Mouse (Mus musculus): ENCODE results near the gene Rrp1b.
A peak's percentile ranks its signal among the peaks of the same experiment; 100 is the strongest.
"Not testable (repeated sequence)": the region's sequence is repeated elsewhere in the genome, so short reads cannot be mapped to it uniquely, and the experiment has no call there.

Gene Rrp1b

DNA sequence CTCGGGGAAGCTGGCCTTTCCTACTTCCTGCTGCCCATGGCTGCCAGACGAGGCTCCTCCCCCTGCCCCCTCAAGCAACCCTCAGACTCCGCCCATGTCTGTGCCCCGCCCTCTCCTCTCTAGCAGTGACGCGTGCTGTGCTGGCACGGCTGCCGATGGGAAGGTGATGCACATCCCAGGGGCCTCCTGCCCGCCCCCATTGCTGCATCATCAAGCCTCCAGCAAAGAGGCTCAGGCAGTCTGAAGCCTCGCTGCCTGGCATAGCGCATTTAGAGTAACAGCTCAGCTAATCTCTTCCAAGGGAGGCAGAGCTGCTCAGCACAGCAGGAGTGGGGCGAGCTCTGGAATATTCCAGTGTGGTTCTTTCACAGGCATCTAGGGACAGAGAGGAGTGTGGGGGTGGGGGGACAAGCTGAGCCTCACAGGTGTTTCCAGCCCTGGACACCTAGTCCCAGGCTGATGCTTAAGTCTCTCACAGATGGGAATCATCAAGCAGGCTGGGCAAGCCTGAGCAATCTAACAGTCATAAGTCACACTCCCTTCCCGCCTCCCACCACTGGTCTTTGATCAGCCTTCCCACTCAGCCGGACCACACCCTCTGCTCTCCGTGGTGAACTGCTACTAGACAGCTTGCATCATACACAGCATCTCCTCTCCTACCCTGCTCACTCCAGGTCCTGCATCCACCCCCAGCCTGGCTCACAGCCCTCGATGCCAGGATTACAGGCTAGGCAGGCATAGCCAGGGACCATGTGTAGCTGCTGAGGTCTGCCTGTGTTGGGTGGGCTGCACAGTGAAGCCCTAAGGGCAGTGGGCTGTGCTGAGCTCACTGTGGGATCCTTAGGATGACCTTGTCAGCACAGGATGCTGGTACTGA lies 55.7 kb downstream of the Rrp1b start:
- peak; percentile 26 for DNase-seq

DNA sequence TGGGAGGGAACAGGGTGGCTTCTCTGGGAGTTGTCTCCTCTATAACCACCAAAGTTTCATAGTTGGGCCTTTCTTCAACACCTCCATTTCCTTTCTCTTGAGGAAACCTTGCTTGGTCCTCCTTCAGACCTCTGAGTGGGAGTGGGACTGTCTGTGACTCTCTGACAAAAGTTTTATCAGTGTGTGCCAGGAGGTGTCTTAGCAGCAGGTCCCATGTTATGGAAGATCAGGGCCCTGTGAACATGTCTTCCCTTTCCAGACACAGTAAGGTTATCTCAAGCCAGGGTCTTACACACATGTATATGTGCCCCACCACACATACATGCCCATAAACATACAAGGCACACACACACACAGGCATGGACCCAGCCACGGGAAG lies 56.3 kb downstream of the Rrp1b start:
- no peak for DNase-seq

DNA sequence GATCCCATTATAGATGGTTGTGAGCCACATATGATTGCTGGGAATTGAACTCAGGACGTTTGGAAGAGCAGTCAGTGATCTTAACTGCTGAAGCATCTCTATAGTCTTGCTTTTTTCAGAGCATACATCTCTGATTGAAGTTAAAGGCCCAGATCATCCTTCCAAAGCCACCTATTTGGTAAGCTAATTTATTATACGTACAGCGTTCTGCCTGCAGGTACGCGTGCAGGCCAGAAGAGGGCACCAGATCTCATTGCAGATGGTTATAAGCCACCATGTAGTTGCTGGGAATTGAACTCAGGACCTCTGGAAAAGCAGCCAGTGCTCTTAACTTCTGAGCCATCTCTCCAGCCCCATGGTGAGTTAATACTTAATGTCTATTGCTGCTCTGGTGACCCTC lies 57.0 kb downstream of the Rrp1b start:
- DNase-seq: no peak

DNA sequence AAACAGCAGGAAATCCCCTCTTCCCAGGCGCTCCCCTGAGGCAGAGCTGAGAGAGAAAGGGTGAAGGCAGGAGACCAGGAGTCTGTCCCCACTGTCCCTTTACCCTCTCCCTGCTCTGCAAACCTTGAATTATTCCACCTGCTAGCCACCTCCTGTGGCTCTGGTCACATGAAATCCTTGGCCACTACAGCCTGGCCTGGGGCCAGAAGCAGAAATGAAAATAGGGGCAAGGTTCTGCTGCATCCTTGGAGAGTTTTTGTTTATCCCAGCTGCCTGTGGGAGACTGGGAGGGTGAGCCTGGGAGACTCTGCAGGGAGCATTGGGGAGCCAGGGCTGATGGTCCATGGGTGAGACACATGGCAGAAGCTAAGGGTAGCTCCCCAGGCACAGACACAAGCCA lies 61.8 kb downstream of the Rrp1b start:
- DNase-seq: no peak

DNA sequence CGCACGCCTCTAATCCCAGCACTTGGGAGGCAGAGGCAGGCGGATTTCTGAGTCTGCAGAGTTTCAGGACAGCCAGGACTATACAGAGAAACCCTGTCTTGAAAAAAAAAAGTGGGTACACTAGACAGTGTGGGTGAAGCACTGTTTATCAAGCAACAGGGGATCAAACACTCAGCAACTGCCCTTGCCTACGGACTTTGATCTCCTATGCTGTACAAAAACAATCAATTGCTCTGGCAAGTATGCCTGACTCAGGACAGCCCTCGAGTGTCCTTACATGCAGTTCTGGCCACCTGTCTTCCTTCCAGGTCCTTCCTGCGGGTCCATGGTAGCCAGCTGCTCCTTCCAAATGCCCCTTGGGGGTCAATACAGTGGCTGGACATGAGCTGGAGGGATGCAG lies 63.0 kb downstream of the Rrp1b start:
- DNase-seq: not testable (repeated sequence)

DNA sequence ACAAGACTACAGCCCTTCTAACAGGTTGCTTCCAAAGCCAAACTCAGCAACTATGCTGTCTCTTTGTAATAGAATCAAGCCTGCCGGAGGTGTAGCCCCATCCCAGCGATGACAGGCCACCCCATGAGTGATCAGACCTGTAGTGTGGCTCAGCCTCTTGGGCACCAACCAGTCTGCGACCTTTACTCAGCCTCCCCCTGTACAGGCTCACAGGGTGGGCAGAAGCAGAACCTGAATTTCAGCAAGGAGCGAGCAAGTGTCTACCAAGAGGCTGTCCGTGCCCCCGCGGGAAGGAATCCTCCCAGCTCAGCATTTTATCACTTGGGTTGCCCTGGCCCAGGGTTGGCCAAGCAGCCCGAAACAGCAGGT lies 63.7 kb downstream of the Rrp1b start:
- no peak for DNase-seq

DNA sequence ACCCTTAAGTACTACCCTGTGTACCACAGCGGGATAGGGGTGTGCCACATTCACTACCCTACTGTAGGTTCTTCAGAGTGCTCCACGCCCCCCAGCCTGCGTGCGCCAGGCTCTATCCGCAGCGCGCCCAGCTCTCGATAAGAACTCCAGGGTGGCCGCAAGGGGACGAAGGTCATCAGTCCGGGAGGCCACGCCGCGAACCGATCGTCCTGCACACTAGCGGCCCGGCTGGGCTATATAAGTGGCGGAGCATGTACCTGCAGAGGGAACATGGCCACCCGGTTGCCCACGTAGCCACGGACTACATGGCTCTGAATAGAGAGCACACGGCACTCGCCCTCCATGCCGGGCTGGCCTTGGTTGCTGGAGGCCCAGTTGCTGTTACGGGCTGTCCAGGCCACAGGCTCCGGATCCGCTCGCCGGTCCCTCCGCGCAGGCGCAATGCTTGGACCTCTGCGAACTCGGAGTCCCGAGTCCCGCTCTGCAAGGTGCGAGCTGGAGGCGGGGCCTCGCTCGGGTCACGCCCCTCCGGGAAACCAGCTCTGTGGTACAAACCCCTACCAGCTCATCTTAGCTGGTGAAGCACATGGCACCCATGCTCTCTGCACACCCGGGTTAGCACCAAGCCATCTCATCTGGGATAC lies 64.2 kb downstream of the Rrp1b start:
- DNase-seq: no peak

DNA sequence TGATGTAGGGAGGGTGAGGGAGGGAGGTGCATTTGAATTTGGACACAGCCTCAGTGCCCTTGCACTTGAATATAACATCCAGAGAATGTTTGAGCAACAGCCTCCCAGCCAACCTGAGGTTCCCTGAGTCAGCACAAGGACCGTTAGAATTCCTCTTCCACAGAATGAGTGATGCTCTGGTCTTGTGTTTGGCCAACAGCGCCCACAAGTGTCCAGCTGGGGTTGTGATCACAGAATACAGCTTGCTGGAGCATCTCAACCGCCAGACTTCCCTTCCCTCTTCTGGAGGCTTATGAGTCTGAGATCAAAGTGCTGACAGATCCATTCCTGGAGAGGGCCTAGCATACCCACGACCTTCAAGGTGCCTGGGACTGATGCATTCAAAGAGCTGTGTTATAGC lies 67.2 kb downstream of the Rrp1b start:
- no peak for DNase-seq

DNA sequence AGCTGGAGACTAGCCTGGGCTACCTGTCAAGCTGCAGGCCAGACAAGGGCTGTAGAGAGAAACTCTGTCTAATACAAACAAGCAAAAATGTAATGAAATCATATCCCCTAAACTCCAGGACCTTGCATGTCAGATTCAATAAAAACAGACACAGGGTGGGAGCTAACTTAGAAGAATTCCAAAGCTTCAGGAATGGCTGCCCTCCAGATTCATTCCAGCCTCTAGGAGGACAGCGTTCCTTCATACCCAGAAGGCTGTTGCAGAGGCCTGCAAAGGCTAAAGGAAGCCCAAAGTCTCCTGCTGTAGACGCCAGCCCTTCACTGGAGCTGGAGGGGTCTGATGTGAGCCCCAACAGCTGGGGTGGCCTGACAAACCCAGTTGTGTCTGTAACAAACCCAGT lies 70.5 kb downstream of the Rrp1b start:
- no peak for DNase-seq

DNA sequence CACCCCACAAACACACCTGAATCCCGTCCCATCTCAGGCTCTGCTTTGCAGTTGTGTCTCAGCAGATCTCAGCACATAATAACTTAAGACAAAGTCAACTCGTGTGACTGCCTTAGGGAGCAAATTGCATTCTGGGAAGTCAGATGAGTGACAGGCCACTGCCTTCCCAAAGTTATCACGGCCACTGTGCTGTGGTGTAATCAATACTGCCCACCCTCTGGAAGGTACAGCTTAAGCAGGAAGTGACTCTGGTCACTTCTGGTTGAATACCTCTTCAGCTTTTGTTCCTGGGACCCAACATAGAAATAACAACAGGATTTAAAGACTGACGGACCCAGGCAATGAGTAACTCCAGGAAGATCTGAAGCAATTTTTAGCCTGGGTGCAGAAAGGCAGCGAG lies 72.0 kb downstream of the Rrp1b start:
- DNase-seq: no peak

DNA sequence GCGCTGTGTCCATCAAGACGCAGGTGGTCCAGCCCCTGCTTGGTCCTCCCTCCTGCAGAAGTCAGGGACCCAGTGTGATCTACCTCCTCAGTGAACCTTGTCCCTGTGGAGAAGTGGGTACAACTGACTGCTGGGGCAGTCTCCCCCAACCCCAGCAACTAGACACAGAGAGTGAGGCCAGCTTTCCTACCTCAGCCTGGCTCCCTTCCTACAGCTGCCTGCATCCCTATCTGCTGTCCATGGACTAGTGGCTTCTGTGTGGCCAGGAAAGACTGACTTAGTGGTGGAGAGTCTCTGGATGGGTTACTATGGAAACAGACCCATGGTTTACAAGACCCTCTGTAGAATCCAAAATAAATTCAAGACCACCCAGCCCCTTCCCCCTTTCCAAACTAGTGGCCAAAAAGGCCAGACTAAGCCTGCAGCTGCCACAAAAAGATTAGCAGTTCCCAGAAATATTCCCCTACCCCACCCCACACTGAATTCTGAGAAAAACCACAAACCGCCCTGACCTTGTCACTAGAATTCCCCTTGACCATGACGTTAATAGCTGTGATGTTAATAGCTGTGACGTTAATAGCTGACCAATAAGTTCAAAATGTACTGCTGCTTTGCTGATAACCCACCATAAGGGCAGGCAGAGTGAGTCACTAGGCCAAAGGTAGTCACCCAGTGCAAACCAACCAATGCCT lies 72.6 kb downstream of the Rrp1b start:
- DNase-seq: not testable (repeated sequence)

DNA sequence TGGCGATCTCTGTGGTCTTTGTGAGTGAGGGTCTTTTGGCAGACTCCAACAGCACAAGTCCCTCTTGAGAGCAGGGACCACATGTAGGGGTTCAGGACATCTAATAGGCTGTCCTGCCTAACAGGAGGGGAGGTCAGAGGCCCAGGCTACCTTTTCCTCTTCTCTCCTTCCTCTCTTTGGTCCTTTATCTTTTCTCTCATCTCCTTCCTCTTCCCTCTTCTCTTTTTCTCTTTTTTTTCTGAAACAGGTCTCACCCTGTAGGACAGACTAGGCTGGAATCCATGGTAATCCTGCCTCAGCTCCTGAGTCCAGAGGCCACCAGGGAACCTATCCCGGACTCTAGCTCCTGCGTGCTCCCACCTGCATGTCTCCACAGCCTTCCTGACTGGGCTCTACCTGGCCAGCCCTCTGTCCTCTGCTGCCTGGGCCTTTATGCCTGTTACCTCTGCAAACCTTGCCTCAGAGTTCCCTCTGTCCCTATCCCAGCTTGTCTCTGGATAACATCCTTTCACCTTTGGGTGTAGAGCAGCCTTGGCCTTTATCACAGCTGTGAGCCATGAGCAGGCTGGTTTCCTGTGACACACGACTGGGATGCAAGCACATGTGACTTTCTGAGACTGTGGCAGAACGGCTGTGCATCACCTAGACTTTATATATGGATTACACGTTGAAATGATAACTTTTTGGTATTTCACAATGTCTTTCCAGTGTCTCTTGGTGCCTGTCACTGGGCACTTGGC lies 73.5 kb downstream of the Rrp1b start:
- no peak for DNase-seq

DNA sequence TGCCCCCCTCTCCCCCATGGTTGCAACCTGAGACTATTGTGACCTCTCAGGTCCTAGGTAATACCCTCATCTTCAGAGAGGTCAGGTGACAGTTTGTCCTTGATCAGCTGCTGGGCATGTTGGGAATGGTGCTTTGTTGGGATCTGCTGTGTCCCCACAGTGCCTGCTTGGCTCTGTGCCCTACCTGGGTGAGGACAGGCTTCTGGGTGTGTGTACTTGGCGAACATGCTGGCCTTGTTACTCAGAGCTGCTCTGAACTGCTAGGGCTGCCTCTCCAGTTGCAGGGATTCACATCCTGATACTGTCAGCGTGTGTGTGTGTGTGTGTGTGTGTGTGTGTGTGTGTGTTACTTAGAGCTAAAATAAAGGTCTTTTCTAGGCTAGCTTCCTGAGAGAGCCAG lies 74.5 kb downstream of the Rrp1b start:
- DNase-seq: no peak

DNA sequence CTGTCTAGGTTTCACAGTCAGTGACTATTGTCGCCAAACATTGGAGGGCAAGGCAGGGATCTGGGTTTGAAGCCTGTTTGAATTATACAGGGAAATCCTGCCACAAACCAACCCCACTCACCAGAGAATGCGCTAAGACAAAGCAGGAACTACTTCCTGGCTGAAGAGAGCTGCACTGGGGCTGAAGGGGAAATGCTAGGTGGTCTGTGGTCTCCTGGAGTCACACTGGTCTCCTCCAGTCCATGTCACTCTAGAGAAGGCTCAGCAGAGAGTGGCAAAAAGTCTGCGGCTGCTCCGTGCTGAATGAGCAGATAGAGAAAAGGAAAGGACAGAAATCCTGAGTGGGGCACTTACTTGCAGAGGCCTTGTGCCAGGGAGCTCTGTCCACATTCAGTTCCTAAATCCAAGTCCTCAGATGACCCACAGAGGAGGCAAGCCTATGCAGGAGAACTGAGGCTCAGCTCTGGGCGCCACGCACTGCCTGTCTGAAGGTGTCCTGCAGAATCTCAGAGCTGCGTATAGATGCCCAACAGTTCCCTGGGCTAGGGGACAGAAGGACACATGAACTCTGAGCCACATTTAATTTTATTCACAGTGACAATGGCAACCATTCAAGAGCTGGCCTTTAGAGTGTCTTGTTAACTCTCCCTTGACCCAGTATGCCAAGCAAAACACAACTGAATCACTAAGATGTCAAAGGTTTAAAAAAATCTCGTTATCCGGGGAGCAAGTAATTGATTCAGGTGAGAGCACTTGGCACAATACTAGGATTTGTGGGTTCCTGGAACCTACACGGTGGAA lies 75.3 kb downstream of the Rrp1b start:
- no peak for DNase-seq
